Mouse (Mus musculus): ENCODE results near the gene Rbms1. TPM values are rescaled to one million over a fixed set of nuclear protein-coding genes. Genes with fewer than 3 reads are reported as not detected.

Rbms1 gene
- polyA plus RNA-seq, 1 experiment from 2014 or later = 55.6 TPM

- Histone ChIP-seq H3K4me1 (ENCODE audit: control insufficient read depth, insufficient read depth, low read length) (peaks cover 7% of the 10 kb centered on the region), H3K4me2 (ENCODE audit: low read depth, low read length) (no peak overlapping the region), H3K27me3 (ENCODE audit: control insufficient read depth, insufficient read depth, low read length) (no peaks in the 10 kb centered on the region), H3K9me3 (ENCODE audit: control insufficient read depth, low read length) (no peaks in the 10 kb centered on the region), H3K4me3 (ENCODE audit: low read depth, low read length) (no peak overlapping the region), H3K27ac (ENCODE audit: low read depth, low read length) (no peak overlapping the region), H3K9ac (replicated peaks; ENCODE audit: low read depth, low read length) (no peak overlapping the region), H3K36me3 (ENCODE audit: control insufficient read depth, insufficient read depth, low read length) (peaks cover 8% of the 10 kb centered on the region; the same call in 1 of the 2 replicates)
- ATAC-seq (ENCODE audit: low read depth) = peak; percentile 57; the same call in 1 of the 2 replicates
- 21% methylated on average over 8 of the region's 8 CpGs for WGBS
These were observed 196.6 kb downstream of the Rbms1 start for GRCm38 (mm10) chr2:60766420-60766819.

DNA sequence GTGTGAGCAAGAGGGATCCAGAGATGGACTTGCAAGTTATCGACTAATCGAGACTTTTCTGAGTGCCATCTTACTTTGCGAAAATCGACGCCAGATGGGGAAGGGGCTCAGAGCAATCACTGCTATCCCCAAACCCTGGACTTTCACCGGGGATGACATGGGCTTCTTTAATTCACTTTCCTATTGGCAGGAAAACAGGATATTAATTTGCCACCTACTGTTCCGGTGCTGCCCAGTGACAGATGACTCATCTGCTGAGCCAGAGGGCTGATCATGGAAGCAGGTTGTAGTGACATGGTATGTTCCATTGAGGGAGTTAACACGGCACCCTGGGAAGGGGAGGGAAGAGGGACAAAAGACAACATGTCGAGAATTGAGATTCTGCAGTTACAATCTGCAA lies 206.8 kb downstream of the Rbms1 start:
- no peak overlapping the region for H3K4me3 ChIP-seq (ENCODE audit: low read depth, low read length)

GRCm38 (mm10) chr2:60755101-60755500 lies 207.9 kb downstream of the Rbms1 start:
- ATAC-seq (ENCODE audit: low read depth) = no peak
- Histone ChIP-seq H3K4me1 (ENCODE audit: control insufficient read depth, insufficient read depth, low read length) (no peaks in the 10 kb centered on the region), H3K4me3 (ENCODE audit: low read depth, low read length) (no peak overlapping the region), H3K9me3 (ENCODE audit: control insufficient read depth, low read length) (no peaks in the 10 kb centered on the region), H3K27ac (ENCODE audit: low read depth, low read length) (no peak overlapping the region), H3K9ac (replicated peaks; ENCODE audit: low read depth, low read length) (no peak overlapping the region), H3K4me2 (ENCODE audit: low read depth, low read length) (no peak overlapping the region), H3K27me3 (ENCODE audit: control insufficient read depth, insufficient read depth, low read length) (no peaks in the 10 kb centered on the region), H3K36me3 (ENCODE audit: control insufficient read depth, insufficient read depth, low read length) (peaks cover 3% of the 10 kb centered on the region; the same call in 1 of the 2 replicates)
- 97% methylated on average over 7 of the region's 7 CpGs for WGBS

More for the DNA sequence above, 206.8 kb downstream of the Rbms1 start:
- no peaks in the 10 kb centered on the region for H3K27me3 ChIP-seq (ENCODE audit: control insufficient read depth, insufficient read depth, low read length)
- peaks cover 3% of the 10 kb centered on the region; the same call in 1 of the 2 replicates for H3K36me3 ChIP-seq (ENCODE audit: control insufficient read depth, insufficient read depth, low read length)
- 77% methylated on average over 9 of the region's 9 CpGs for WGBS
- no peak overlapping the region for H3K4me2 ChIP-seq (ENCODE audit: low read depth, low read length)
- H3K27ac ChIP-seq (ENCODE audit: low read depth, low read length) = no peak overlapping the region
- H3K9me3 ChIP-seq (ENCODE audit: control insufficient read depth, low read length) = no peaks in the 10 kb centered on the region
- no peak overlapping the region for H3K9ac ChIP-seq (replicated peaks; ENCODE audit: low read depth, low read length)
- H3K4me1 ChIP-seq (ENCODE audit: control insufficient read depth, insufficient read depth, low read length) = no peaks in the 10 kb centered on the region
- no peak for ATAC-seq (ENCODE audit: low read depth)

DNA sequence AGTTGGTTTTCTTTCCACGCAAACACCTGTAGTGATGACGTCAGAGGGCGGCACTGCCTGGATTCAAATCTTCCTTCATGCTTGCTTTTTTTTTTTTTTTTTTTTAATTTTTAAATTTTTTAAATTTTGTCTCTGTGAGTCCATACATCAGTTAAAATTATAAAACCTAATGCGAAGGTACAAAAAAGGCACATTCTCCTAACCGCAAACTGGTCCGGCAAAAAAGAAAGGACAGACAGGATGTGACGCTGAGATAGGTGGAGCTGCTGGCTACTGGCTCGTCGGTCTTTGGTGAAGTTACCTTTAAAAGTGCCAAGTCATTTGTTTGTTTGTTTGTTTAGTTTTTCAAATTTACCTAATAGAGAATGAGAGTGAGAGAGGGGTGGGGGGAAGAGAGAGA lies 211.7 kb downstream of the Rbms1 start:
- Histone ChIP-seq H3K36me3 (ENCODE audit: control insufficient read depth, insufficient read depth, low read length) (0 out of 2 replicates have a peak, but pooled peaks cover 3% of the 10 kb centered on the region), H3K9ac (replicated peaks; ENCODE audit: low read depth, low read length) (no peak overlapping the region), H3K9me3 (ENCODE audit: control insufficient read depth, low read length) (no peaks in the 10 kb centered on the region), H3K4me2 (ENCODE audit: low read depth, low read length) (no peak overlapping the region), H3K4me1 (ENCODE audit: control insufficient read depth, insufficient read depth, low read length) (no peaks in the 10 kb centered on the region), H3K27me3 (ENCODE audit: control insufficient read depth, insufficient read depth, low read length) (no peaks in the 10 kb centered on the region), H3K27ac (ENCODE audit: low read depth, low read length) (no peak overlapping the region), H3K4me3 (ENCODE audit: low read depth, low read length) (no peak overlapping the region)
- ATAC-seq (ENCODE audit: low read depth) = no peak
- 95% methylated on average over 9 of the region's 9 CpGs for WGBS

DNA sequence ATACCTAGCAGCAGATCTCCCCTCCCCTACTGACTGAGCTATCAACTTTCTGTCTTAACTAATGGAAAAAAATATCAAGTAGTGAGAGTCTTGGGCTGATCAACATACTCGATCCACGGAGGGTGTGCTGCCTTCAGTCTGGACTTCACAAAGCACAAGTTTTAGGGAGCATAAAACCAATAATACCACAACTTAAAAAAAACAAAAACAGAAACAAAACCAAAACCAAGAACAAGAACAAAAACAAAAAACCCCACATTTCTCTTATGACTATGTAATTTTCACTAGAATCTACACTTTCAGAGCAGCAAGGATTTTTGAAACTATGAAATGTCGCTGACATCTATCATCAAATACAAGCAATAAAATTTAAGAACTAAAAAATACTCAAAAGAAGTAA lies 212.4 kb downstream of the Rbms1 start:
- H3K4me3 ChIP-seq (ENCODE audit: low read depth, low read length) = no peak overlapping the region
- H3K4me2 ChIP-seq (ENCODE audit: low read depth, low read length) = no peak overlapping the region
- 0 out of 2 replicates have a peak, but pooled peaks cover 3% of the 10 kb centered on the region for H3K36me3 ChIP-seq (ENCODE audit: control insufficient read depth, insufficient read depth, low read length)
- no peak overlapping the region for H3K9ac ChIP-seq (replicated peaks; ENCODE audit: low read depth, low read length)
- no peak for ATAC-seq (ENCODE audit: low read depth)
- H3K27ac ChIP-seq (ENCODE audit: low read depth, low read length) = no peak overlapping the region
- no peaks in the 10 kb centered on the region for H3K9me3 ChIP-seq (ENCODE audit: control insufficient read depth, low read length)
- no peaks in the 10 kb centered on the region for H3K27me3 ChIP-seq (ENCODE audit: control insufficient read depth, insufficient read depth, low read length)
- H3K4me1 ChIP-seq (ENCODE audit: control insufficient read depth, insufficient read depth, low read length) = no peaks in the 10 kb centered on the region
- 96% methylated on average over 3 of the region's 3 CpGs for WGBS

DNA sequence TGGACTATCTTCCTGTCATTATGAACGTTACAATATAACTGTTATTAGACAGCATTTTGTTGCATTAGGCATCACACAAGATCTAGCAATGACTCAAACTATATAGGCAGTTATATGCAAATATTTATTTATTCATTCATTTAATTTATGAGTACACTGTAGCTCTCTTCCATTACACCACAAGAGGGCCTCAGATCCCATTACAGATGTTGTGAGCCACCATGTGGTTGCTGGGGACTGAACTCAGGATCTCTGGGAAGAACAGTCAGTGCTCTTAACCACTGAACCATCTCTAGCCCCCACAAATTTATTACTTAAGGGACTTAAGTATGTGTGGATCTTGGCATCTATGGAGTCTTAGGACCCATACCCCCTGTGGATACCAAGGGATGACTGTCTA lies 214.4 kb downstream of the Rbms1 start:
- Histone ChIP-seq H3K4me3 (ENCODE audit: low read depth, low read length) (no peak overlapping the region), H3K27ac (ENCODE audit: low read depth, low read length) (no peak overlapping the region), H3K4me1 (ENCODE audit: control insufficient read depth, insufficient read depth, low read length) (no peaks in the 10 kb centered on the region), H3K36me3 (ENCODE audit: control insufficient read depth, insufficient read depth, low read length) (no peaks in the 10 kb centered on the region), H3K9ac (replicated peaks; ENCODE audit: low read depth, low read length) (no peak overlapping the region), H3K9me3 (ENCODE audit: control insufficient read depth, low read length) (no peaks in the 10 kb centered on the region), H3K27me3 (ENCODE audit: control insufficient read depth, insufficient read depth, low read length) (no peaks in the 10 kb centered on the region), H3K4me2 (ENCODE audit: low read depth, low read length) (no peak overlapping the region)
- ATAC-seq (ENCODE audit: low read depth) = no peak
- WGBS = 98% methylated on average over 1 of the region's 1 CpGs

DNA sequence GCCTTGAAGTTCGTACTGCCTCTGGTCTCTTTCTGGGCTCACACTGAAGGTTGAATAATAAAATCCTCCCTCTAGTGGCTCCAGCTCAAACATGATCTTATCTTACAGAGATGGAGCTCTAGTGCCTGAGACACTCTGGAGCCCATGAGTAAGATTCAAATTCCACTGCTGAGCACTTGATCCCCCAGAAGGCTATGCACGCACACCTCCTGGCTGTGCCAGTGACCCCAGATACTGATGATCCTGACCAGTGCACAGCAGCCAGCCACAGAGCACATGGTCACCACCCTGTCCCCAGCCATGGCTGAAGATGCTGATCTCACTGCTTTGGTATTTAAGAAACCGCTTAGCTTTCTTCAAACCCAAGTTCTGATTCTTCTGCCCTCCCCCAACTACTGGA lies 215.4 kb downstream of the Rbms1 start:
- H3K4me2 ChIP-seq (ENCODE audit: low read depth, low read length) = no peak overlapping the region
- H3K27ac ChIP-seq (ENCODE audit: low read depth, low read length) = no peak overlapping the region
- ATAC-seq (ENCODE audit: low read depth) = no peak
- H3K36me3 ChIP-seq (ENCODE audit: control insufficient read depth, insufficient read depth, low read length) = no peaks in the 10 kb centered on the region
- WGBS = 92% methylated on average over 3 of the region's 3 CpGs
- no peak overlapping the region for H3K4me3 ChIP-seq (ENCODE audit: low read depth, low read length)
- H3K9me3 ChIP-seq (ENCODE audit: control insufficient read depth, low read length) = no peaks in the 10 kb centered on the region
- H3K9ac ChIP-seq (replicated peaks; ENCODE audit: low read depth, low read length) = no peak overlapping the region
- H3K4me1 ChIP-seq (ENCODE audit: control insufficient read depth, insufficient read depth, low read length) = no peaks in the 10 kb centered on the region
- H3K27me3 ChIP-seq (ENCODE audit: control insufficient read depth, insufficient read depth, low read length) = no peaks in the 10 kb centered on the region

DNA sequence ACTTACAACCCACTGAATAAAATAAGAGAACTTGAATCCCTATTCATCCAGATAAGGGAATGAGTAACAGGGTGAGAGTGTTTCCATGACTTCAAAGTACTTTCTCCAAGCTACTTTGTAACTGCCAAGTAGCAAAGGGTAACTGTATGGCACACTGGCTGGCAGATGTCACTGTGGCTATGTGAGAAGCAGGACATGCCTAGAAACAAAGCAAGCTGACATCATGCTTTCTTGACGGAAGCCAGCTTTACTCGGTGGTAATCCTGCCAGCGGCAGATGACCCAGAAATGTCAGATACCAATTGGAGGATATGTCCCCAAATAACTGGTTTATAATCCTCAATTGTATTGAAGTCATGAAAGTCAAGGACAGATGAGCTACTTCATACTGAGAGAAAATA lies 218.3 kb downstream of the Rbms1 start:
- no peak overlapping the region for H3K9ac ChIP-seq (replicated peaks; ENCODE audit: low read depth, low read length)
- H3K9me3 ChIP-seq (ENCODE audit: control insufficient read depth, low read length) = no peaks in the 10 kb centered on the region
- ATAC-seq (ENCODE audit: low read depth) = no peak
- no peaks in the 10 kb centered on the region for H3K27me3 ChIP-seq (ENCODE audit: control insufficient read depth, insufficient read depth, low read length)
- no peak overlapping the region for H3K4me3 ChIP-seq (ENCODE audit: low read depth, low read length)
- H3K4me2 ChIP-seq (ENCODE audit: low read depth, low read length) = no peak overlapping the region
- H3K27ac ChIP-seq (ENCODE audit: low read depth, low read length) = no peak overlapping the region
- 71% methylated on average over 3 of the region's 3 CpGs for WGBS
- H3K4me1 ChIP-seq (ENCODE audit: control insufficient read depth, insufficient read depth, low read length) = no peaks in the 10 kb centered on the region
- no peaks in the 10 kb centered on the region for H3K36me3 ChIP-seq (ENCODE audit: control insufficient read depth, insufficient read depth, low read length)

- H3K27me3 ChIP-seq (ENCODE audit: control insufficient read depth, insufficient read depth, low read length) = no peaks in the 10 kb centered on the region
- no peak overlapping the region for H3K27ac ChIP-seq (ENCODE audit: low read depth, low read length)
- no peak overlapping the region for H3K4me2 ChIP-seq (ENCODE audit: low read depth, low read length)
- H3K4me1 ChIP-seq (ENCODE audit: control insufficient read depth, insufficient read depth, low read length) = no peaks in the 10 kb centered on the region
- H3K36me3 ChIP-seq (ENCODE audit: control insufficient read depth, insufficient read depth, low read length) = no peaks in the 10 kb centered on the region
- H3K4me3 ChIP-seq (ENCODE audit: low read depth, low read length) = no peak overlapping the region
- H3K9me3 ChIP-seq (ENCODE audit: control insufficient read depth, low read length) = no peaks in the 10 kb centered on the region
- no peak overlapping the region for H3K9ac ChIP-seq (replicated peaks; ENCODE audit: low read depth, low read length)
- WGBS = 80% methylated on average over 10 of the region's 10 CpGs
- ATAC-seq (ENCODE audit: low read depth) = no peak
These were observed 223.4 kb downstream of the Rbms1 start for GRCm38 (mm10) chr2:60739389-60740137.
